Comparison of ENCODE assay signal across 8 mouse cellular contexts in the genomic region with DNA sequence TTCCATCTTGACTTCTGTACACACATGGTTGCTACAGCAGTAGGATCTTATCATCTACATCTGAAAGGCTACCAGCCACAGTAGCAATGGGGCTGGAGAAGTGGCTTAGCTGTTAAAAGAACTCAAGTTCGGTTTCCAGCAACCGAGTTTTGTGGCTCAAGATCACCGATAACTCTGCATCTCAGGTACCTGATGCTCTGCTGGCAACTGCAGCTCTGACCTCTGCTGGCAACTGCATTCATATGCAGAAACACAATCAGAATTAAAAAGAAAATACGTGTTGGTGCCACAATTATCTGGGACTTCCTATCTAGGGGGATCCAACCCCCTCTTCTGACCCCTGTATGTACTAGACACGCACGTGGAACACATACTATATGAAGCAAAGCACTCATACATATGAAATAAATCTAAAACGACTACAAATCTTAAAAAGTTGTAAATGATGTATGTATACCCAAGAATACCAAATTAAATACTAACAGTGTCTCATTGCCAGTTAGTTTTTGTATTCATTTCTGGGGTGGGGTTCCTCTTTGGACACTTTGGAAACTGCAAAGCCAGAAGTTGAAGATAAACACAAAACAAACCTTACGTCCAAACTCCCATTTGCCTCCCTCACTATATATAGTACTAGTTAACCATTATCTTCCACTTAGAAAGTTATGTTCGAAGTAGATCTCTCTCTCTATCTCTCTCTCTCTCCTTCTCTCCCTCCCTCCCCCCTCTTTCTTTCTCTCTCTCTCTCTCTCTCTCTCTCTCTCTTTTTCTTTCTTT. TPM values are rescaled to one million over a fixed set of nuclear protein-coding genes. Genes with fewer than 3 reads are reported as not detected.
DNase-seq lines count a peak whose midpoint lies in the region; ATAC-seq lines count a peak whose summit lies in the region.

No protein-coding gene starts in this region.

- no peak overlapping the region for H3K27ac ChIP-seq in lung, embryonic 15.5 days
- no peak overlapping the region for H3K27ac ChIP-seq in hindbrain, embryonic 12.5 days

- H3K4me1 ChIP-seq in lung, embryonic 15.5 days = peaks cover 16% of the 10 kb centered on the region
- H3K4me1 ChIP-seq in hindbrain, embryonic 12.5 days = peaks cover 10% of the 10 kb centered on the region

- H3K4me3 ChIP-seq in lung, embryonic 15.5 days = peak overlapping the region; percentile 97
- no peak overlapping the region for H3K4me3 ChIP-seq in hindbrain, embryonic 12.5 days

- H3K36me3 ChIP-seq in lung, embryonic 15.5 days = no peaks in the 10 kb centered on the region
- H3K36me3 ChIP-seq in hindbrain, embryonic 12.5 days = 0 out of 2 replicates have a peak, but pooled peaks cover 5% of the 10 kb centered on the region

- H3K4me2 ChIP-seq in lung, embryonic 15.5 days = peak overlapping the region; percentile 69
- peak overlapping the region; percentile 32 for H3K4me2 ChIP-seq in hindbrain, embryonic 12.5 days (replicated peaks)

- intact Hi-C loops in gastrocnemius, postnatal 36 days (cut with DNase I) = loop anchor here (5.0 kb wide), 2 partner anchors 61 to 91 kb away; a partner anchor contains a TSS

- no peaks in the 10 kb centered on the region for H3K9me3 ChIP-seq in lung, embryonic 15.5 days
- no peaks in the 10 kb centered on the region for H3K9me3 ChIP-seq in hindbrain, embryonic 12.5 days (replicated peaks)

- no peak for ATAC-seq in lung, embryonic 15.5 days (ENCODE audit: borderline replicate concordance, extremely low read depth, low FRiP score, low TSS enrichment)
- peak; percentile 37 for ATAC-seq in activated CD4-positive, CD25-positive, alpha-beta regulatory T cell, adult 4 months
- ATAC-seq in hindbrain, embryonic 12.5 days (ENCODE audit: low FRiP score) = no peak

- no peak overlapping the region for H3K9ac ChIP-seq in lung, embryonic 15.5 days
- H3K9ac ChIP-seq in hindbrain, embryonic 12.5 days = no peak overlapping the region

- H3K27me3 ChIP-seq in lung, embryonic 15.5 days = no peaks in the 10 kb centered on the region
- H3K27me3 ChIP-seq in hindbrain, embryonic 12.5 days = no peaks in the 10 kb centered on the region

- no peak for DNase-seq in lung, postnatal 10 days
- DNase-seq in lung, postnatal 36 days = peak; percentile 16
- no peak for DNase-seq in gastrocnemius, postnatal 36 days
- no peak for DNase-seq in cerebellum, postnatal 25 days
- no peak for DNase-seq in right cerebral cortex, postnatal 4 days

- WGBS in lung, embryonic 15.5 days = 17% methylated on average over 9 of the region's 9 CpGs
- WGBS in hindbrain, embryonic 12.5 days = 21% methylated on average over 9 of the region's 9 CpGs

RNA-seq across cellular contexts. Expression of a gene that starts 0.7 kb away (rescaled TPM):
- polyA plus RNA-seq in lung, embryonic 15.5 days (2015; fragmentation: Nextera tagmentation; extraction: Ambion mirVana) = 87.4 and 90.2 TPM in 2 replicates
- polyA plus RNA-seq in activated CD4-positive, CD25-positive, alpha-beta regulatory T cell, adult 4 months (2017; shearing (Covaris generic)) = 10 to 100 TPM; 55.0 to 62.4 TPM
- 59.2 and 62.8 TPM in 2 replicates for polyA plus RNA-seq in hindbrain, embryonic 12.5 days (2016; fragmentation: Nextera tagmentation; extraction: Ambion mirVana)
- 10 to 100 TPM; 31.8 to 38.9 TPM for total RNA-seq in gastrocnemius, postnatal 36 days (2021)
